ENCODE assay signal across 8 mouse cellular contexts in the genomic region with DNA sequence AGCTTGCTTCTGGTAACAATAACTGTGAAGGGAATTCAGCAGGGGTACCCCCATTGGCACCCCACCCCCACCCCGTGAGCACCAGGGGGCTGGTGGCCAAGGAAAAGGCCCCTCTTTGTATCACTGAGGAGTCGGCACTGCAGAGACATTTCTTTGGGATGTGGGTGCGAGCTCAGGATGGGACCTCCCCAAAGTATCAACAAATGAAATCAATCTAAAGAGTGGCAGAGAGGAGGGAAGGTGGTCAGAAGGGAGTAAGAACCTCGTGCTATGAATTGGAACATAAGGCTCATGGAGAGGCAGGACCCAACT. TPM values are rescaled to one million over a fixed set of nuclear protein-coding genes. Genes with fewer than 3 reads are reported as not detected.
DNase-seq lines count a peak whose midpoint lies in the region; ATAC-seq and TF ChIP-seq lines count a peak whose summit lies in the region.
"Had no signal": no experiment of that assay in that cellular context is flagged by ENCODE, and none has a peak within 500 bp of the region (broad histone marks: within the 10 kb centered on the region; RNA-seq: fewer than 3 reads in every experiment).

No protein-coding gene starts in this region.

- H3K4me3 ChIP-seq in kidney, embryonic 14.5 days (ENCODE audit: low read length), result no peak overlapping the region
- H3K4me3 ChIP-seq in ES-E14 (ENCODE audit: insufficient read depth in 1 of 2, low read depth in 1 of 2, low read length in 2 of 2, poor library complexity in 1 of 2, severe bottlenecking in 1 of 2), result peak overlapping the region; percentile 29 to 57; a peak in 2 of 4 replicates
- H3K4me3 ChIP-seq in embryonic facial prominence, embryonic 15.5 days (replicated peaks), result peak overlapping the region; percentile 41; the same call in 1 of the 2 replicates
- H3K4me3 ChIP-seq in liver, embryonic 15.5 days (replicated peaks), result peak overlapping the region; percentile 63
- H3K4me3 ChIP-seq in gastrocnemius, adult 2 months, result no peak overlapping the region

- H3K4me1 ChIP-seq in kidney, embryonic 14.5 days (ENCODE audit: control insufficient read depth, insufficient read depth, low read length), result peaks cover 20% of the 10 kb centered on the region
- H3K4me1 ChIP-seq in ES-E14 (ENCODE audit: control insufficient read depth in 2 of 2, insufficient read depth in 2 of 2, low read length in 2 of 2, poor library complexity in 1 of 2), result peaks cover 2 to 4% of the 10 kb centered on the region in 2 experiments; a peak in 2 of 4 replicates
- H3K4me1 ChIP-seq in embryonic facial prominence, embryonic 15.5 days, result peaks cover 17% of the 10 kb centered on the region
- H3K4me1 ChIP-seq in liver, embryonic 15.5 days (replicated peaks), result peaks cover 57% of the 10 kb centered on the region

- no peaks in the 10 kb centered on the region for H3K36me3 ChIP-seq in kidney, embryonic 14.5 days (ENCODE audit: control insufficient read depth, insufficient read depth, low read length)
- H3K36me3 ChIP-seq in ES-E14 (ENCODE audit: control insufficient read depth, insufficient read depth, low read length, poor library complexity, severe bottlenecking), result no peaks in the 10 kb centered on the region
- no peaks in the 10 kb centered on the region for H3K36me3 ChIP-seq in embryonic facial prominence, embryonic 15.5 days
- no peaks in the 10 kb centered on the region for H3K36me3 ChIP-seq in liver, embryonic 15.5 days (replicated peaks)

- 70% methylated on average over 4 of the region's 4 CpGs for WGBS in kidney, embryonic 14.5 days
- WGBS in embryonic facial prominence, embryonic 15.5 days, result 53% methylated on average over 4 of the region's 4 CpGs
- 57% methylated on average over 4 of the region's 4 CpGs for WGBS in liver, embryonic 15.5 days (ENCODE audit: insufficient replicate concordance)

- no peak for TF ChIP-seq CTCF in gastrocnemius, adult 2 months (IDR thresholded peaks at IDR 0.05)

- H3K9me3 ChIP-seq in kidney, embryonic 14.5 days (ENCODE audit: control insufficient read depth, low read length), result no peaks in the 10 kb centered on the region
- H3K9me3 ChIP-seq in ES-E14 (ENCODE audit: control insufficient read depth, insufficient read depth, low read depth, low read length), result no peaks in the 10 kb centered on the region
- no peaks in the 10 kb centered on the region for H3K9me3 ChIP-seq in embryonic facial prominence, embryonic 15.5 days (replicated peaks)
- H3K9me3 ChIP-seq in liver, embryonic 15.5 days (replicated peaks), result no peaks in the 10 kb centered on the region

- H3K9ac ChIP-seq in kidney, embryonic 14.5 days (ENCODE audit: low read depth, low read length), result 0 out of 2 replicates have a peak overlapping the region, but pooled peaks have one; percentile 75
- H3K9ac ChIP-seq in ES-E14 (ENCODE audit: insufficient read depth, low read depth, low read length, poor library complexity, severe bottlenecking), result peak overlapping the region; percentile 13; the same call in 1 of the 2 replicates
- no peak overlapping the region for H3K9ac ChIP-seq in embryonic facial prominence, embryonic 15.5 days
- H3K9ac ChIP-seq in liver, embryonic 15.5 days, result peak overlapping the region; percentile 69

- peak overlapping the region; percentile 50 for H3K4me2 ChIP-seq in kidney, embryonic 14.5 days (replicated peaks; ENCODE audit: low read depth, low read length)
- H3K4me2 ChIP-seq in embryonic facial prominence, embryonic 15.5 days (replicated peaks), result peak overlapping the region; percentile 44
- peak overlapping the region; percentile 62 for H3K4me2 ChIP-seq in liver, embryonic 15.5 days

- intact Hi-C loops in gastrocnemius, adult 2 months (cut with DNase I), result no loop called here

- no peak for DNase-seq in kidney, adult 11 months
- no peak for DNase-seq in ES-E14 (ENCODE audit: low read depth, low spot score)
- no peak for DNase-seq in gastrocnemius, adult 2 months
- no peak for DNase-seq in urinary bladder, adult 18-20 months (ENCODE audit: low spot score in 2 of 2)
- DNase-seq: layer of hippocampus, postnatal 36 days had no signal

- no peaks in the 10 kb centered on the region for H3K27me3 ChIP-seq in kidney, embryonic 14.5 days (ENCODE audit: control insufficient read depth, insufficient read depth, low read length)
- H3K27me3 ChIP-seq in embryonic facial prominence, embryonic 15.5 days, result no peaks in the 10 kb centered on the region
- no peaks in the 10 kb centered on the region for H3K27me3 ChIP-seq in liver, embryonic 15.5 days

- in situ Hi-C loops in ES-E14 (cut with MboI; ENCODE audit: low sequenced_read_pairs in 2 of 2, unreplicated experiment in 2 of 2), result no loop called here

- peak overlapping the region; percentile 55; the same call in 1 of the 2 replicates for H3K27ac ChIP-seq in kidney, embryonic 14.5 days (ENCODE audit: low read depth, low read length)
- H3K27ac ChIP-seq in ES-E14 (ENCODE audit: insufficient read depth, low read depth, low read length, poor library complexity, severe bottlenecking), result no peak overlapping the region
- no peak overlapping the region for H3K27ac ChIP-seq in embryonic facial prominence, embryonic 15.5 days (replicated peaks)
- H3K27ac ChIP-seq in liver, embryonic 15.5 days (replicated peaks), result peak overlapping the region; percentile 96
- H3K27ac ChIP-seq in gastrocnemius, adult 2 months, result no peak overlapping the region

- no peak for ATAC-seq in kidney, embryonic 14.5 days (ENCODE audit: low FRiP score, low TSS enrichment)
- ATAC-seq in embryonic facial prominence, embryonic 15.5 days (ENCODE audit: insufficient number of reproducible peaks, low FRiP score, low TSS enrichment, low read depth), result no peak
- no peak for ATAC-seq in liver, embryonic 15.5 days (ENCODE audit: insufficient read depth)

TF ChIP-seq in ES-E14, 5 proteins besides CTCF, POLR2A, EP300 and RAD21:
- TF ChIP-seq ZNF384 (IDR thresholded peaks at IDR 0.05; ENCODE audit: low read depth, low read length), result no peak
- no peak for TF ChIP-seq CHD2 (IDR thresholded peaks at IDR 0.05; ENCODE audit: low read depth, low read length)
- TF ChIP-seq MAFK (IDR thresholded peaks at IDR 0.05; ENCODE audit: insufficient read depth, low read depth, low read length), result no peak
- no peak for TF ChIP-seq ZC3H11A (IDR thresholded peaks at IDR 0.05; ENCODE audit: borderline replicate concordance, low read depth, low read length)
- no peak for TF ChIP-seq HCFC1 (IDR thresholded peaks at IDR 0.05; ENCODE audit: borderline replicate concordance, insufficient read depth, low read length)

RNA-seq across cellular contexts. Expression of a gene that starts 2.5 kb away (rescaled TPM):
- polyA plus RNA-seq in kidney, embryonic 14.5 days (2014; fragmentation: Nextera tagmentation; extraction: Ambion mirVana), result 0.91 and 2.4 TPM in 2 replicates
- not detected in 2 replicates for total RNA-seq in ES-E14 (2012; rRNA removed)
- 1.6 TPM in 1 of 2 replicates, not detected in the other for polyA plus RNA-seq in embryonic facial prominence, embryonic 15.5 days (2015; fragmentation: Nextera tagmentation; extraction: Ambion mirVana)
- 2.5 and 3.2 TPM in 2 replicates for polyA plus RNA-seq in liver, embryonic 15.5 days (2015; fragmentation: Nextera tagmentation; extraction: Ambion mirVana)
- total RNA-seq in gastrocnemius, adult 2 months (2021), result not detected
- total RNA-seq: layer of hippocampus, postnatal 36 days had no signal

RNA-seq across cellular contexts. Expression of a gene that starts 3.7 kb away (rescaled TPM):
- 18.3 and 20.3 TPM in 2 replicates for polyA plus RNA-seq in kidney, embryonic 14.5 days (2014; fragmentation: Nextera tagmentation; extraction: Ambion mirVana)
- 2,311 and 3,075 TPM in 2 replicates for total RNA-seq in ES-E14 (2012; rRNA removed)
- 25.9 and 30.4 TPM in 2 replicates for polyA plus RNA-seq in embryonic facial prominence, embryonic 15.5 days (2015; fragmentation: Nextera tagmentation; extraction: Ambion mirVana)
- 31.3 and 45.2 TPM in 2 replicates for polyA plus RNA-seq in liver, embryonic 15.5 days (2015; fragmentation: Nextera tagmentation; extraction: Ambion mirVana)
- 1 to 10 TPM in 1 of 2 experiments, not detected in 1; 2.7 TPM for total RNA-seq in gastrocnemius, adult 2 months (2021)

RNA-seq across cellular contexts. Expression of a gene that starts 8.9 kb away (rescaled TPM):
- polyA plus RNA-seq in kidney, embryonic 14.5 days (2014; fragmentation: Nextera tagmentation; extraction: Ambion mirVana), result 33.3 and 69.4 TPM in 2 replicates
- 2,531 and 3,588 TPM in 2 replicates for total RNA-seq in ES-E14 (2012; rRNA removed)
- polyA plus RNA-seq in embryonic facial prominence, embryonic 15.5 days (2015; fragmentation: Nextera tagmentation; extraction: Ambion mirVana), result 76.7 and 79.1 TPM in 2 replicates
- 54.8 and 64.9 TPM in 2 replicates for polyA plus RNA-seq in liver, embryonic 15.5 days (2015; fragmentation: Nextera tagmentation; extraction: Ambion mirVana)
- 100 to 1,000 TPM; 172 to 190 TPM for total RNA-seq in gastrocnemius, adult 2 months (2021)

RNA-seq across cellular contexts. Expression of a gene that starts 10.1 kb away (rescaled TPM):
- 5.4 and 6.9 TPM in 2 replicates for polyA plus RNA-seq in kidney, embryonic 14.5 days (2014; fragmentation: Nextera tagmentation; extraction: Ambion mirVana)
- 398 and 546 TPM in 2 replicates for total RNA-seq in ES-E14 (2012; rRNA removed)
- 4.7 and 5.7 TPM in 2 replicates for polyA plus RNA-seq in embryonic facial prominence, embryonic 15.5 days (2015; fragmentation: Nextera tagmentation; extraction: Ambion mirVana)
- polyA plus RNA-seq in liver, embryonic 15.5 days (2015; fragmentation: Nextera tagmentation; extraction: Ambion mirVana), result 10.8 and 13.6 TPM in 2 replicates
- total RNA-seq in gastrocnemius, adult 2 months (2021), result 1 to 10 TPM; 5.4 to 5.6 TPM

RNA-seq across cellular contexts. Expression of a gene that starts 14.1 kb away (rescaled TPM):
- 8.9 and 10.8 TPM in 2 replicates for polyA plus RNA-seq in kidney, embryonic 14.5 days (2014; fragmentation: Nextera tagmentation; extraction: Ambion mirVana)
- 46.0 TPM in 2 replicates for total RNA-seq in ES-E14 (2012; rRNA removed)
- 8.7 and 11.5 TPM in 2 replicates for polyA plus RNA-seq in embryonic facial prominence, embryonic 15.5 days (2015; fragmentation: Nextera tagmentation; extraction: Ambion mirVana)
- 29.3 and 32.9 TPM in 2 replicates for polyA plus RNA-seq in liver, embryonic 15.5 days (2015; fragmentation: Nextera tagmentation; extraction: Ambion mirVana)
- total RNA-seq in gastrocnemius, adult 2 months (2021), result 1 to 10 TPM; 5.7 to 6.6 TPM

Comparison
In these comparisons a context has a peak if more than half of its experiments do, and no peak if none do; other contexts are left out.
1. H3K27ac ChIP-seq: peak in kidney, embryonic 14.5 days (single experiment) and liver, embryonic 15.5 days (single experiment); none in ES-E14 (single experiment), embryonic facial prominence, embryonic 15.5 days (single experiment) and gastrocnemius, adult 2 months (single experiment).
2. H3K4me3 ChIP-seq: peak in ES-E14 (2 of 2), embryonic facial prominence, embryonic 15.5 days (single experiment) and liver, embryonic 15.5 days (single experiment); none in kidney, embryonic 14.5 days (single experiment) and gastrocnemius, adult 2 months (single experiment).
3. Peak in every context shown above with its lines, with median percentiles within 50 percentile points of each other: H3K4me2 ChIP-seq.